Mouse (Mus musculus): ENCODE data around the gene Pygm.

DNA sequence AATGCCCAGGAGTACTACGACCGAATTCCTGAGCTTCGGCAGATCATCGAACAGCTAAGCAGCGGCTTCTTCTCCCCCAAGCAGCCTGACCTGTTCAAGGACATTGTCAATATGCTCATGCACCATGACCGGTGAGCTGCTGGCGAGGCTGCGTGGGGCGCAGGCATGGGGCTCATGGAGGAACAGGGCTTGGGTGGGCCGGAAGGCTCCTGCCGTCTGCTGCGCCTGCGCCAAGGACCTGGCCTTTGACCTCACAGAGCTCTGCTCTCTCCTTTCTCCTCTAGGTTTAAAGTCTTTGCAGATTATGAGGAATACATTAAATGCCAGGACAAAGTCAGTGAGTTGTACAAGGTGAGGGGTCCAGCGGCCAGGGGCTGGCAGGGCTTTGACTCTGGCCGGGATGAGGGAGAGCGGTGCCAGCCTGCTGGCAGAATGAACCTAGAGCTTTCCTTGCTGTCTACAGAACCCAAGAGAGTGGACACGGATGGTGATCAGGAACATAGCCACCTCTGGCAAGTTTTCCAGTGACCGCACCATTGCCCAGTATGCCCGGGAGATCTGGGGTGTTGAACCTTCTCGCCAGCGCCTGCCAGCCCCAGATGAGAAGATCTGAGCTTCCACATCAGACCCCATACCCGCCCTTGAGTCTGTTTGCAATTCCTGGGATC is 13.5 kb downstream of the Pygm start:
- TF ChIP-seq GATA1 (IDR thresholded peaks at IDR 0.05; ENCODE audit: low read length) (no peak), TAL1 (IDR thresholded peaks at IDR 0.05; ENCODE audit: low read length) (no peak)
